Mouse (Mus musculus) left cerebral cortex, adult 11 months (tissue): ENCODE data around the gene Arhgap23.

Experiments used
- DNase-seq: peaks from one replicate; pipeline ENCODE4 v3.0.0; 2022; ENCODE audit warnings: low spot score

The Arhgap23 gene

GRCm38 (mm10) chr11:97463991-97464390, 48.7 kb downstream of the Arhgap23 start:
- no peak for DNase-seq

GRCm38 (mm10) chr11:97465957-97466356, 50.6 kb downstream of the Arhgap23 start:
- no peak for DNase-seq

DNA sequence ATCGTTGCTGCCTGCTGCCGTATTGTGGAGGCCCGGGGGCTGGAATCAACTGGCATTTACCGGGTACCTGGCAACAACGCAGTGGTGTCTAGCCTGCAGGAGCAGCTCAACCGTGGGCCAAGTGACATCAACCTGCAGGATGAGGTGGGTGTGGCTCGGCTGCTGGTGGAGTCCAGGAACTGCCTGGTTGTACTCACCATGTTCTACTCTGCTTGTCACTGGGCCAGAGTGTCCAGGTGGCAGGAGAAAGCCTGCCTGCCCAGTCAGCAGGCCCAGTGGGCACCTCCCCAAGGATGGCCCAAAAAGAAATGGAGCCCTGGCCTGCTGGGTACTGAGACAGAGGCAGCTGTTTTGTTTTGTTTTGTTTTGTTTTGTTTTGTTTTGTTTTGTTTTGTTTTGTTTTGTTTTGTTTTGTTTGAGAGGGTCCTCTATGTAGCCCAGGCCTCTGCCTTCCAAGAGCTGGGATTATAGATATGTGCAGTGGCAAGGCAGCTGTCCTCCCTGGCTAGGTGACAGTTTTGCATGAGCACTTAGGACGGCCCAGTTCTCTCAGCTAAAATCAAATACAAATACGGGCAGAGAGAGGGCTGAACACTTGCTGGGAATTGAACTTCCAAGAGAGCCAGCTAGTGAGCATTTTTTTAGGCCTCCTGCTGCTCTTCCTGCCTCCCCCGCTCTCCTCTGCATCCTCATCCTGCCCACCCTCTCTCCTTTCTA, 51.3 kb downstream of the Arhgap23 start:
- DNase-seq, result no peak

DNA sequence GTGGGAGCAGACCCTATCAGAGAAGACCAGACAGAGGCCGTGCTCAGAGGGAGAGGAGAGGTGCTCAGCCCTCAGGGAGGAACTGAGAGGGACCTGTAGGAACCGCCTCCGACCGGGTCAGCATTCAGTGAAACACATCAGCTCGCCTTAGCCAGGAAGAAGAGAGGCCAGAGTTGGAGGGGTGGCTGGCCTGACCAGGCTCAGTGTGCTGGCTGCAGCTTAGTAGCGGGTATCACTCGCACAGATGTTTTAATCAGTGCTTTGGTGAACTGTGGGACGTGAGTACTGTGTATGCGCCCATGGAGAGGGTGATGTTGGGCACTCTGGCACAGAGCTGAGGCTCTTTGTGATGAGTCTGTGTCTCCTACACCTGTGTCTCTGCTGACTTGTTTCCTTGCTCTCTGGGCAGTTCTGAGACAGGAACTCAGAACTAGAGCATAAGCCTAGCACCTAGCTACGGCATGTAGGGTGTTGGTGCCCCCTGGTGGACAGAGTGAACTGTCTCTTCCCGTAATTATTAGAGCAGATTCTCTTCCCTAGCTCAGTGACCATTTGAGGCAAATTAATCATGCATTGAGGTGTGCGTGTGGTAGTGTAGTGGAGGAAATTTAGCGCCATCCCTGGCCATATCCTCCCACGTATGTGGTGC, 53.4 kb downstream of the Arhgap23 start:
- DNase-seq, result peak; percentile 70

GRCm38 (mm10) chr11:97469828-97470227, 54.5 kb downstream of the Arhgap23 start:
- DNase-seq, result no peak

DNA sequence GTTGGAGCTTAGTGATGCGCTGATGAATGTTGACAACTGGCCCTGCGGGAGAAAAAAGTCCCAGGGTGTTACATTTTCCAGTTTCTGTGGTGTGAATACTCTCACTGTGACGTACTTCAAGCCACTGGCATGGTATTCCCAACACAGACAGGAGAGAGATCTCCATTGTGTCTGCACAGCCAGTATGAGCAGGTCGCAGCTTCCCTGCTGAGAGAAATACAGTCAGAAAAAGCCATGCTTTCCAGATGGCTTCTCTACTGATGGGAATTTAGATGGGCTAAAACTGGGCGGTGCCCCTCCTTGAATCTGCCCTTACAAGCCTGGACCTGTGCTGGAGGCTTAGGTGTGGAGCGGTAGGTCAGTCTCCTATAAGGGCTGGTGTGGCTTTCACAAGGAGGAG, 55.9 kb downstream of the Arhgap23 start:
- DNase-seq, result no peak

- peak; percentile 47 for DNase-seq
Observed at GRCm38 (mm10) chr11:97476334-97477095, 61.2 kb downstream of the Arhgap23 start.

DNA sequence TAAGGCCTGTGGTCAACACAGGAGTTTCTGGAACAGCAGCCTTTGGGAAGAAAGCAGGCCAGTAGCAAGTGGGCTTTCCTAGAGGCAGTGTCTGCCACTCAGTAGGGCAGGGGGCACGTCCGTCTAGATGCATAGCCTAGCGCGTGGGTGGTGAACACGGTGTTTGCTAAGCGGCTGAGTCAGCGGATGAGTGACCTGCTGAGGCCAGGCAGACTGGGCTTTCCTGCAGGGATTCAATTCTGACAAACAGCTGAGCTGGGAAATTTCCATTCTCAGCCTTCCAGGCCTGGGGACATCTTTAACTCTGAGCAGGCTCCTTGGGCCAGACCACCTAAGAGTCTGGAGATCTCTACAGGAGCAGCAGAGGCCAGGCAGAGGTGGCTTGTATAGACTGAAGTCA, 62.1 kb downstream of the Arhgap23 start:
- DNase-seq, result no peak

DNA sequence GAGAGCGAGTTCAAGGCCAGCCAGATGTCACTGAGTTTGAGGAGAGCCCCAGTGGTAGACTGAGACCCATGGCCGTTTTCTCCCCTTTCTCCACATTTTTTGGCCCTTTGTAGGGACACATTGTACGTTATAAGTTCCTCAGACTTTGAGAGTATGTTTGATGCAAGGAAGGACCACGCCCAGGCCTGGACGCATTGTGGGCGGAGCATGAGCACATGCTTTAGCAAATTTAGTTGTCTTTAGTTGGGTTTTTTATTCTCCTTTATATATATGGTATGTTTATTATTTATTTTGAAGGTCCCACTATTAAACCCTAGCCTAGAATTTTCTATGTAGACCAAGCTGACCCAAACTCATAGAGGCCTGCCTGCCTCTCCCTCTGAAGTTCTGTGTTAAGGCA, 63.0 kb downstream of the Arhgap23 start:
- DNase-seq, result no peak

- DNase-seq, result no peak
Observed at GRCm38 (mm10) chr11:97479085-97479484, 63.8 kb downstream of the Arhgap23 start.

GRCm38 (mm10) chr11:97479824-97480223, 64.5 kb downstream of the Arhgap23 start:
- DNase-seq, result no peak

DNA sequence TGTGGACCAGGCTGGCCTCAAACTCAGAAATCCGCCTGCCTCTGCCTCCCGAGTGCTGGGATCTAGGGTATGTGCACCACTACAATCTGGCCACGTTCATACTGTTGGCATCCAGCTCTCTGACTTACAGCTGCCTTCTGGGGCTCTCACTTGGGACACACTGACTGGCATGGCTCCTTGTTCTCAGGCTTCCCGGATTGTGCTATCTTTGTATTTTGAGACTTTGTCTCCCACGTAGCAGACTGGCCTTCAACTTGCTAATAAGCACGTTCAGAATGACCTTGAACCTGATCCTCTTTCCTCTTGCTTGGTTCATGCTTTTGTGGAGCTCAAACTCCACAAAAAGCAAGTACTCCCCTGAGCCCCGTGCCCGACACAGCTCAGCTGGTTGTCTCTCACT, 70.3 kb downstream of the Arhgap23 start:
- DNase-seq, result no peak

DNA sequence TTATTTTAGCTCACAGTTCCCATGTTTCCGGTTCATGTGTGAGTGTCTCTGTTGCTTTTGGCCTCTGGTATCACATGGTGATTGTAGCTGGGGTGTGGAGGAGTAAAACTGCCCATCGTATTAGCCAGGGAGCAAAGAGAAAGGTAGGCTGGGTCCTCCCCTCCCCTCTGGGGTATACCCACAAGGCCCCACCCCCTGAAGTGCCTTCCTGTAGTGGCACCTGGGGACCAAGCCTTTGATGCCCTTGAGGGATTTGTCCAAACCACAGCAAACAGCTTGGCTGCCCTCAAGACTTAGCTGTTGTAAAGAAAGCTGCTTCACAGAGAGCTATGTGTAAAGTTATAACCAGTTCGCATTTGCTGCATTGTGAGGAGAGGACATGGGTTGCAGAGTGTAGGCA, 72.3 kb downstream of the Arhgap23 start:
- no peak for DNase-seq

DNA sequence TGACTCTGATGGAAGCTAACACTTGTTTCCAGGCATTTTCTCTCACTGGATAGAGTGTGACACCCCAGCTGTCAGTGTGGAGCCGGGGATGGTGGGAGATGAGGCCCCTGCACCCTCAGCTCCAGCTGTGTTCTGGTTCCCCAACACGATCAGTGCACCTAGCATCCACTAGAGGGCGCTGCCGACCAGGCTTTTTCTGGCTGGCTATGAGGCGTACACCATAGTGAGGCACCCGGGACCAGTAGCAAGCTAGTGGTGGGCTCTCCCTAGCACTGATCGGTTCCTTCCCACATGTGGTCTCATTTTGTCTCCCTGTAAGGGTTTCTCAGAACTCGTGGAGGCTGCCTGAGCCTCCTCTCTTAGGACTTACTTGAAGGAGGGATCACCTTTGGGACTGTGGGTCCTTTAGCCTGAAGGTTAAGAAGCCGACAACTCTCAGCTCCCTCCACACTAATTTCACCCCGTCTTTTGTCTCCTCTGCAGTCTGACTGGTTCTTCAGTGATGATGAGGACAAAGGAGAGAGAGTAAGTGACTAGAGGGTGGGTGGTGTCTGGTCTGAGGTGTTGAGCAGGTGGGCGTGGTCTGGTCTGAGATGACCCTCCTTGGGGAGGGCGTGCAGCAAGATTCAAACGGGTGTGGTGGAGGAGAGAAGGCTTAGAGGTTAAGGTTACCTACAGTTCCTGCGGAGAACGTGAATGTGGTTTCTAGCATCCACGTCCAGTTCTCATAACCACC, 74.4 kb downstream of the Arhgap23 start:
- DNase-seq, result peak; percentile 57

DNA sequence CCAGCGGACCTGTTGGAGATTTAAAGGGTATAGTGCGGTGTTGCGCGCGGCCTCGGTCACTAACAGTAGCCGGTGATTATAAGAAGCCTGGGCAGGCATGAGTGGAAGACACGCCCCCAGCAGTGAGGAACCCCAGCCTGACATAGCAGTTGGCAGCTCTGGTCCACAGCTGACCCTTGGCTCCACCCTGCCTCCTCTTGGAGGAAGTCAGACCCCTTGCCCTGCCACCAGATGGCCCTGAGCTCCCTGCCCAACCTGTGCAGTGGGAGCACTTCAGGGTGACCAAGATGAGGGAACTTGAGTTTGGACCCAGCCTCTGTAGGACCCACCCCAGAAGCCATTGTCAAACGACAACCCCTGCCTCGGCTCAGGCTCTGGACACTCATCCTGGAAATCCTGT, 76.3 kb downstream of the Arhgap23 start:
- DNase-seq, result no peak

DNA sequence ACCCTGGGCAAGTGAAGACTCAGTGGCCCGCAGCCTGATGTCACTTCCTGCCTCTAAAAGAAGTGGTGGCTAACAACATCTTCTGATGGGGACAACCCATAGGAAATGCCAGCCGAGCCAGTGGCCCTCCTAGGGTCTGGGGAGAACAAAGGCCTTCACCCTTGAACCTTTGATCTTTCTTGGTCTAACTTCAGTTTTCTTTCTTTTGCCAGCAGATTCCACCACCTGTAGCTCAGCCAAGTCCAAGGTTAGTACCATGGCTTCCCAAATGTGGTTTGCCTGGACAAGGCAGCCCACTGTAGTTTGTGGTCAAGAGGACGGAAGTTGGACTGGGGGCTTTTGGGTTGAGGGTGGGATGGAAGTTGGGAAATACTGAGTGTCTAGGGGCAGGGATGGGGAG, 77.5 kb downstream of the Arhgap23 start:
- DNase-seq, result no peak

- no peak for DNase-seq
Observed at GRCm38 (mm10) chr11:97497543-97497942, 82.2 kb downstream of the Arhgap23 start.

GRCm38 (mm10) chr11:97499865-97500719, 84.8 kb downstream of the Arhgap23 start, which contains the start of gene 4933428G20Rik:
4933428G20Rik (minus strand) TSS chr11:97500340.
- no peak for DNase-seq

DNA sequence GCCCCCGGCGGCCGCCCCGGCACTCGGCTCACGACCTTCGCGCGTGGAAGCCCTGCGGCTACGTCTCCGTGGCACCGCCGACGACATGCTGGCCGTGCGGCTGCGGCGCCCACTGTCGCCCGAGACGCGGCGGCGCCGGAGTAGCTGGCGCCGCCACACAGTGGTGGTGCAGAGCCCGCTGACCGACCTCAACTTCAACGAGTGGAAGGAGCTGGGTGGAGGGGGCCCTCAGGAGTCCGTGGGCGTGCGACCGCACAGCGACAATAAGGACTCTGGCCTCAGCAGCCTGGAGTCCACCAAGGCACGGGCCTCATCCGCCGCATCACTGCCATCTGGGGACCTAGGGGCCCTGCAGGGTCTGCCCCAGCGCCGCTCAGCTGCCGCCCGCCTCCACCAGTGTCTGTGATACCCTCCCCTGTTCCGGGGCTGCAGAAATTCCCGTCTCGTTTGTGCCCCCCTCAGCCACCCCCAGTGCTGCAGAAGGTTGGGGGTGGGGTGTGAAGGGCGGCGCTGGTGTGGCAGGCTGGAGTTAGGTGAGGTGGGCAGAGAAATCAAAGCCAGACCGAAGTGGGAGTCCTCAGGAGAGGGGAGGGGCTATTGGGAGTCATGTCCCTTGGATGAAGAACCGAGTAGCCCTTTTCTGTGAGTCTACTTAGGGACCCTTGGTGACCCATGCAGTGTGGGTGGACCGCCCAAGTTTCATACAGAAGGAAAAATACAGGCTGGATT, 85.6 kb downstream of the Arhgap23 start:
- no peak for DNase-seq

- DNase-seq, result no peak
Observed at GRCm38 (mm10) chr11:97502383-97502782, 87.0 kb downstream of the Arhgap23 start.

GRCm38 (mm10) chr11:97502846-97503245, 87.5 kb downstream of the Arhgap23 start:
- DNase-seq, result no peak
